Mouse (Mus musculus) embryo, embryonic 10.5 days (tissue): ENCODE measurements at regions not wholly inside any gene's neighbourhood (a gene's known extent, or its start where the extent isn't known, plus 50 kb on each side); places are given as distances from the start of the nearest gene placed in this dataset.

Source experiments
- DNase-seq: peaks from one replicate; pipeline ENCODE4 v3.0.0-alpha.2; 2015; ENCODE audit warnings: low spot score

- peak; percentile 10 for DNase-seq
These were observed 81.3 kb downstream of the Hsd17b3 start for GRCm38 (mm10) chr13:64007688-64008087.

DNA sequence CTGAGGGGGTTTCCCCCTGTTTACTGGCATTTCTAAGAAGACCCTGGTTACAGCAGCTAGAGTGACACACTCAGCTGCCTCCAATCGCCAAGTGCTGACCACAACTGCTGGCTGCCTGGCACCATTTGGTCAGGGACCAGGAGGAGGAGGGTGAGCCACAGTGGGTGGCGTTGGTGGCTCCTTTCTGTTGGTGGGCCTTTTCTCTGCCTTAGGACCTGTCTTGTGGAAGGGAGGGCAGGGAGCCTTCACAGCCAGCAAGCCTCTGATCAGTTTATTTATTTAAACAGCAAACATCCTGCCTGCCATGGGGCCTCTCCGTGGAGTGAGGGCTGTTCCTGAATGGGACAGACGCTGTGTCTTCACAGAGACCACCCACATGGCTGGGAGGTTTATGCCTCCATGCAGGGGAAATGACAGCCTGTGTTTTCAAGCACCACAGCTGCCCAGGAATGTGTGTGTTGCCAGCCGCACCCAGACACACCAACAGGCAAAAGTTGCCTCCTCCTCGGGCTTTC lies 86.0 kb downstream of the Hsd17b3 start:
- peak; percentile 85 for DNase-seq

- no peak for DNase-seq
These were observed 88.7 kb downstream of the Hsd17b3 start for GRCm38 (mm10) chr13:64000303-64000702.

DNA sequence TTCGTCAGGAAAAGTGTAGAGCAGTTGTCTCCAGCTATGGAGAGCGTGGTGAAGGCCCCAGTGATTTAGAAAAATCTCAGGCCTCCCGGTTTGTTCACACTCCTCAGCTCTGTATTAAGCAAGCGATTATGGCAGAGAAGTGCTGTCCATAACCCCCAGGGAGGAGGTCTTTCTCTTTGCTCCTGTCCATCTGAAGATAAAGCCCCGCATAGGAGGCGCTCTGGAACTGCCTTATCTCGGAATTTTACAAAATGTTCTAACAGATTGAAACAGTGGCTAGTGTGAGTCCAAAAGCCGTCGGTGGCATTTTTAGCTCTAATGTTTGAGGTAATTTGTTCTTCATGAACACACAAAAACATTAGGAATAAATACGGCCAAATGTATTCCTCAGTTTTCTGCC lies 90.4 kb downstream of the Hsd17b3 start:
- DNase-seq: no peak

GRCm38 (mm10) chr13:63993857-63994477 lies 95.1 kb downstream of the Hsd17b3 start:
- no peak for DNase-seq

DNA sequence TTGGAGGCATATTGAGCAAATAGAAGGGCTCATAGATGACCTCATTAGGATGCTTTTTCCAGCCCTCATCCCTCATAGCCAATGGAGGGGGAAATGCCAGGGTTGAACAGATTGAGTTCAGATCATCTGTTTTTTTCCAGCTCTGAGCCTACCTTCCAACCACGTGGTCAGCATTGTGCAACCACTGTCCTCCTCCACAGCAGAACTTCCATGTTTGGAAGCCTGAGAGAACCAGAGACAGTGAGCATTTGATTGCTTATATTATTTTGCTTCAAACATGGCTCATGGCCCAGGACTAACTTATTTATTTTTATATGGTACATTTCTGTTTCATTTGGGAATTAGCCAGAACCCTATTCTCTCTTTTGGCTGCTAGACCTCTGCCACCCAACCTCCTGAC lies 96.0 kb downstream of the Hsd17b3 start:
- no peak for DNase-seq

- peak; percentile 65 for DNase-seq
These were observed 98.5 kb downstream of the Hsd17b3 start for GRCm38 (mm10) chr13:63990480-63990958.

GRCm38 (mm10) chr13:63989769-63990168 lies 99.3 kb downstream of the Hsd17b3 start:
- DNase-seq: no peak

DNA sequence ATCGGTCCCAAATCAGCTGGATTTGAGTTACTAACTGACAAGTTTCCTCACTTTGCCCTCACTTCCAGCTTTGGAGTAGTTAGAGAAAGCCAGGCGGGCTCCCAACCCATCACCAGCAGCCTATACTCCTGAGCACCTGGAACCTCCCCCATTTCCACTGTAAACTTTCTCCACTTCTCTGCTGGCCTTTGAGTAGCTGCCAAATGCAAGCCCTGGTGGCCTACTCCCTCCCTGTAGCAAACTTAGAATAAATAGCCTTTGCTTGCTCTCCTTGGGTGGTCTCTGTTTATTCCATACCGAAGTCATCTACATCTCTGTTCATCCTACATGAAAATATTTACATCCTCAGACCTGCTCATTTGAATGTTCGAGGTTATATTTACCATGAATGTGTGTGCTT lies 100.8 kb downstream of the Hsd17b3 start:
- DNase-seq: no peak

- no peak for DNase-seq
These were observed 102.3 kb downstream of the Hsd17b3 start for GRCm38 (mm10) chr13:63986681-63987080.

DNA sequence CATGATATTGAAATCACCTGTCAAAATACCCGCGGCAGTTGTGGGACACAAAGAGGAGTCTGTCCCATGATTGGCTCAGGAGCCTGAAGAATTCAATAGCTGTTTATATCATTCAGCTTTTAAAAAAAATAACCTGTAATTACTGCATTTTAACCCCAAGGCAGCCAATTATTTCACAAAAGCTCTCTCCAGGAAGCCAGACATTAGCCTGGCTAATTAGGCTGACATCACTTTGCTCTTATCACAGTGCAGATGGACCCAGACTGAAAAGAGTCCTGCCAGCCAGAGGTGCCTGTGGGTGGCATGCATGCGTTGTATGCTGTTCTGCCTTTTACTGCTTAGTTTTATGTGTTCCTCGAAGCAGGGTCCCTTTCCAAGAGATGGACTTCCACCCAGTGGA lies 103.4 kb downstream of the Hsd17b3 start:
- DNase-seq: peak; percentile 42

- DNase-seq: no peak
These were observed 103.9 kb downstream of the Hsd17b3 start for GRCm38 (mm10) chr13:63985086-63985485.

DNA sequence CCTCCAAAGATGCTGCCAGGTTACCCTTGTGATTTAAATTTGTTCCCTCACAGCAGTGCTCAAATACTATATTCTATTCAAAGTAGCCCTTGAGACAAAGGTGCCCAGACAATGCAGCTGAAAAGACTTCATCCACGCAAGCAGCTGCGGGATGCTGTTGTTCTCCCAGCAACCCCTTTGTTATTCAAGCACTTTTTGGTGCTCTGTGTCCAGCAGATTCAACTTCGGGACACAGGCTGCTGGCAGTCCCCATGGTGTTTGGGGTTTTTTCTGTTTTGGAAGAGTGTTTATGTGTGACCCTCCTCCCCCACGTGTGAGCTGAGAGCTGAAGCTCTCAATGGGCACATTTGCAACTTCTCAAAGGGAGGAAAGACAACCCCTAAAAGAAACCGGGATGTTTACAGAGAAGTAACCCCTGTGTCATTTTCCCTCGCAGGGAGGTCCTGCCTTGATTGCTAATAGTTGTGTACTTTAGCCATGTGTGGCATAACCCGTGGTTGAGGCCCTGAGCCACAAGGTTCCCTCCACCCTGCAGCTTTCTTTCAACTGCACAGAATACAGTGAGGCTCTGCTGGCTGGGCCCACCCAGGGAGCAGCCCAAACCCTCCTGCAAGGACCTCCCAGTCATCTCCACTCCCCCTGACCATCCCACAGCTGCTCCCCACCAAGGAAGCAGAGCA lies 108.9 kb downstream of the Hsd17b3 start:
- DNase-seq: peak; percentile 65

GRCm38 (mm10) chr13:63979581-63979980 lies 109.4 kb downstream of the Hsd17b3 start:
- no peak for DNase-seq

GRCm38 (mm10) chr13:63969907-63970306 lies 119.1 kb downstream of the Hsd17b3 start:
- no peak for DNase-seq

GRCm38 (mm10) chr13:63968623-63969022 lies 120.4 kb downstream of the Hsd17b3 start:
- no peak for DNase-seq

DNA sequence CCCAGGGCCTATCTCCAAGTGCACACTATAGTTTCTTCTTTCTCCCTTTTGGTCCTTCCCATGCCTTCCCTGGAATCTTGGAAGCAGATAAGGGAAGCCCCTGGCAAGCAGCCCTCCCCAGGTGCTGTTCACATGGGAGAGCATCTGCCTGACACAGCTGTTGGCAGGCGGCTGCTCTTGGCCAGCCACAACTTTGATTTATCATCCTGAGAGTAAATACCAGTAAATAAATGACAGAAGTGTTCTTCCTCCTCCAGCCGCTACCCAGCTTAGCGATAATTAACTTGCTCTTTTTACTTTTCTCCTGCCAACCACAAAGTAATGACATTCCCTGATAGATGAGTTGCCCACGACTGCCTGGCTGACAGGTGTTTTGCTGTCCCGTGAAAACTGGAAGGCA lies 131.9 kb downstream of the Hsd17b3 start:
- peak; percentile 21 for DNase-seq

- no peak for DNase-seq
These were observed 134.7 kb downstream of the Hsd17b3 start for GRCm38 (mm10) chr13:63954305-63954704.

GRCm38 (mm10) chr13:63951922-63952734 lies 136.9 kb downstream of the Hsd17b3 start:
- DNase-seq: peak; percentile 91

DNA sequence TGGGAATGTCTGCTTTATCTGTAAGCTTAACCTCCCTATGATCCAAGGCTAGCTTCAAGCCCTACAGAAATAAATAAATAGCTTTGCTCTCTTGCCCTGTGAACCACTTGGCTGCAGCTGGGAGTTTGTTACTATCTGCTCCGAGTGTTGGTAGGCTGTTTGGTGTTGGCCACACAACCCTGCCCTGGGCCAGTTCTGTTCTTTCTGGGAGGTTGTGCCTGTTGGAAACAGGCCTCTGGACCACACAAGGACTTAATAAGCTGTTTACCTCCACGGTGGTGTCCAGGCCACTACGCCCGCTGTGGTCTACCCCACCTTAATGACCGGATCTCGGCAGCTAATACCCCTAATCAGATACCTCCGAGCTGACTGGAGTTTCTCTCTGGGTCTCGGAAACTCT lies 136.1 kb downstream of the Ercc6l2 start:
- DNase-seq: peak; percentile 49
